21 mouse cellular contexts compared by ENCODE assay signal in the genomic region with DNA sequence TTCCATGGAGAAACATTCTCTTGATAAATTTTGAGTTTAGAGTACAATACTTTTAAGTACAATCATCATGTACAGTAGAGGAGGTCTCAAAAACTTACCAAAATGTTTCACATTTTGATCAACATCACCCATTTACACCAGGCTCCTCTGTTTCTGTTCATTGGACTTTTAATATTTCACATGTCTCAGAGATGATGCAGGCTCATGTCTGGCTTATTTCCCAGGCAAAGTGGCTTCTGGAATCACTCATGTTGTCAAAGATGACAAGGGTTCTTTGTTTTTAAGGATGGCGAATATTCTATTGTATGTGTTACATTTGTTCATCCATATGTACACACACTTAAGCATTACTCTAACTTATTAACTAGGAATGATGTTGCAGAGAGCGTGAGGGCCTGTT.
DNase-seq lines count a peak whose midpoint lies in the region; ATAC-seq lines count a peak whose summit lies in the region.
"Had no signal": no experiment of that assay in that cellular context is flagged by ENCODE, and none has a peak within 500 bp of the region (broad histone marks: within the 10 kb centered on the region; RNA-seq: fewer than 3 reads in every experiment).

No protein-coding gene starts in this region.

- H3K9me3 ChIP-seq in heart, embryonic 11.5 days (replicated peaks; ENCODE audit: control insufficient read depth, low read length) = no peaks in the 10 kb centered on the region
- H3K9me3 ChIP-seq: embryonic facial prominence, embryonic 10.5 days; embryonic facial prominence, embryonic 12.5 days; forebrain, embryonic 13.5 days; forebrain, embryonic 15.5 days had no signal

- H3K4me3 ChIP-seq in heart, embryonic 11.5 days (ENCODE audit: low read depth, low read length) = no peak overlapping the region
- H3K4me3 ChIP-seq: embryonic facial prominence, embryonic 10.5 days; embryonic facial prominence, embryonic 12.5 days; forebrain, embryonic 13.5 days; forebrain, embryonic 15.5 days had no signal

- intact Hi-C loops in heart, postnatal 10 days (cut with DNase I) = no loop called here

- WGBS in heart, embryonic 11.5 days (ENCODE audit: insufficient replicate concordance) = 85% methylated on average over 2 of the region's 2 CpGs

- H3K4me1 ChIP-seq in heart, embryonic 11.5 days (ENCODE audit: control insufficient read depth, insufficient read depth, low read length) = no peaks in the 10 kb centered on the region; the same call in 1 of the 2 replicates

- no peak overlapping the region for H3K27ac ChIP-seq in heart, embryonic 11.5 days (ENCODE audit: low read depth, low read length)
- H3K27ac ChIP-seq: embryonic facial prominence, embryonic 10.5 days; embryonic facial prominence, embryonic 12.5 days; forebrain, embryonic 13.5 days; forebrain, embryonic 15.5 days had no signal

- H3K27me3 ChIP-seq in heart, embryonic 11.5 days (ENCODE audit: control insufficient read depth, insufficient read depth, low read length) = no peaks in the 10 kb centered on the region
- H3K27me3 ChIP-seq: embryonic facial prominence, embryonic 12.5 days; forebrain, embryonic 13.5 days; forebrain, embryonic 15.5 days; Patski had no signal

- no peak for ATAC-seq in heart, embryonic 11.5 days (replicated peaks; ENCODE audit: insufficient number of reproducible peaks, low FRiP score, low TSS enrichment)
- ATAC-seq: activated CD4-positive, CD25-positive, alpha-beta regulatory T cell, adult 4 months; forebrain, embryonic 13.5 days; forebrain, embryonic 15.5 days; forebrain, postnatal 0 days; Patski had no signal

- H3K4me2 ChIP-seq in heart, embryonic 11.5 days = no peak overlapping the region
- H3K4me2 ChIP-seq: embryonic facial prominence, embryonic 12.5 days; forebrain, embryonic 13.5 days; forebrain, embryonic 15.5 days had no signal

- H3K36me3 ChIP-seq in heart, embryonic 11.5 days (ENCODE audit: control insufficient read depth, insufficient read depth, low read length) = no peaks in the 10 kb centered on the region
- H3K36me3 ChIP-seq: embryonic facial prominence, embryonic 10.5 days; embryonic facial prominence, embryonic 12.5 days; forebrain, embryonic 15.5 days had no signal

- no peak overlapping the region for H3K9ac ChIP-seq in heart, embryonic 11.5 days (ENCODE audit: low read depth, low read length)
- H3K9ac ChIP-seq: embryonic facial prominence, embryonic 12.5 days; forebrain, embryonic 13.5 days; forebrain, embryonic 15.5 days; forebrain, postnatal 0 days had no signal

- peak; percentile 9 to 25 for DNase-seq in heart, postnatal 10 days
- DNase-seq in 3T3-L1 (ENCODE audit: low read depth, low spot score) = peak; percentile 63
- peak; percentile 63 for DNase-seq in Muller cell, postnatal 12 days (ENCODE audit: inconsistent ontology term)
- DNase-seq in retina, postnatal 1 day = no peak
- no peak for DNase-seq in cerebellum, postnatal 4 days (ENCODE audit: low spot score in 2 of 2)
- DNase-seq: adrenal gland, adult 8-10 months; adrenal gland, postnatal 14 days; cerebellum, adult 11 months; cerebellum, adult 18-20 months; cerebellum, adult 8-10 months; cerebellum, adult 9-11 months; cerebellum, postnatal 14 days; cerebellum, postnatal 36 days; forebrain, postnatal 0 days had no signal

Comparison
In these comparisons a context has a peak if more than half of its experiments do, and no peak if none do; other contexts are left out.
1. DNase-seq: peak in heart, postnatal 10 days (2 of 2), 3T3-L1 (single experiment) and Muller cell, postnatal 12 days (single experiment); none in retina, postnatal 1 day (single experiment) and cerebellum, postnatal 4 days (0 of 2).